In the genomic region with DNA sequence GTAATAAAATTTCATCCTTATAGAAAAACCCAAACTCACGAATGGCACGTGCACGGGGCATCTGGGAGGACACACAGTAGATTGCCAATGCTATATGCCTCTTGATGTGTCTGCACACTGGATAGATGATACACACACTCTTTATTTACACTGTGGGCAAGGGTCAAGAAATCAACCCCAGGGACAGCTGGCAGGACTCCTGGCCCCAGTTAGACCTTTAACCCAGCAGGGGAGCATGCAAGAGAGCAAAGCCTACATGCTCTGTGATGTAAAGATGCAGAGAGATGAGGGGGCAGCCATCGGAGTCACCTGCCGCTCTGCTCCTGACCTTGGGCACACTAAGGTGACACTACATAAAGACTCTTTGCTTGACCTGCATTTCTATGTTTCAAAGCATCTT, we compare ENCODE assay signal across 23 mouse cellular contexts.
"Had no signal": no experiment of that assay in that cellular context is flagged by ENCODE, and none has a peak within 500 bp of the region (broad histone marks: within the 10 kb centered on the region; RNA-seq: fewer than 3 reads in every experiment).

No protein-coding gene starts in this region.

- H3K27me3 ChIP-seq: heart, embryonic 12.5 days; hindbrain, embryonic 12.5 days; hindbrain, embryonic 15.5 days; limb, embryonic 13.5 days; limb, embryonic 15.5 days had no signal

- H3K9ac ChIP-seq: heart, embryonic 12.5 days; hindbrain, embryonic 12.5 days; hindbrain, embryonic 15.5 days; limb, embryonic 13.5 days; limb, embryonic 15.5 days; liver, embryonic 14.5 days had no signal

- H3K4me2 ChIP-seq: heart, embryonic 12.5 days; hindbrain, embryonic 12.5 days; hindbrain, embryonic 15.5 days; limb, embryonic 13.5 days; limb, embryonic 15.5 days had no signal

- H3K27ac ChIP-seq: heart, embryonic 10.5 days; hindbrain, embryonic 12.5 days; hindbrain, embryonic 15.5 days; hindbrain, postnatal 0 days; kidney, postnatal 0 days; limb, embryonic 13.5 days; limb, embryonic 15.5 days; liver, embryonic 14.5 days had no signal

- H3K4me1 ChIP-seq: heart, embryonic 12.5 days; hindbrain, embryonic 15.5 days; limb, embryonic 13.5 days; limb, embryonic 15.5 days had no signal

- H3K4me3 ChIP-seq: gastrocnemius, adult 2 months; heart, embryonic 10.5 days; heart, embryonic 12.5 days; hindbrain, embryonic 10.5 days; hindbrain, embryonic 12.5 days; hindbrain, embryonic 15.5 days; limb, embryonic 13.5 days; limb, embryonic 15.5 days had no signal

- ATAC-seq: hindbrain, postnatal 0 days; intestine, embryonic 16.5 days had no signal

- H3K9me3 ChIP-seq: heart, embryonic 10.5 days; heart, embryonic 12.5 days; hindbrain, embryonic 10.5 days; hindbrain, embryonic 12.5 days; hindbrain, embryonic 15.5 days; limb, embryonic 13.5 days; limb, embryonic 15.5 days had no signal

- DNase-seq: gastrocnemius, adult 2 months; gastrocnemius, postnatal 10 days; gastrocnemius, postnatal 25 days; heart, adult 18-20 months; heart, postnatal 10 days; heart, postnatal 4 days; kidney, adult 18-20 months; kidney, adult 8-10 months; kidney, postnatal 14 days; layer of hippocampus, adult 9-11 months; layer of hippocampus, postnatal 36 days; left cerebral cortex, postnatal 4 days had no signal
